Mouse (Mus musculus) myocyte (in vitro differentiated cells): ENCODE data around the gene Tbc1d19.

Experiments used
- CEBPB ChIP-seq: IDR thresholded peaks from 2 replicates; pipeline ENCODE4 v1.6.1; 2011; ENCODE audit warnings: mild to moderate bottlenecking, moderate library complexity; ENCODE audit not compliant: poor library complexity, insufficient read depth, severe bottlenecking
- E2F4 ChIP-seq: IDR thresholded peaks from one replicate; pipeline ENCODE4 v1.6.1; 2011; ENCODE audit warnings: mild to moderate bottlenecking, control low read depth, moderate library complexity; ENCODE audit not compliant: insufficient read depth
- MAX ChIP-seq: IDR thresholded peaks from one replicate; pipeline ENCODE4 v1.6.1; 2011; ENCODE audit warnings: low read depth, mild to moderate bottlenecking, control low read depth
- MYOG ChIP-seq, 3 experiments: IDR thresholded peaks; one replicate each; pipeline ENCODE4 v1.6.1; 2011; ENCODE audit warnings: control low read depth in 2 of 3, low read depth in 2 of 3, mild to moderate bottlenecking in 2 of 3; ENCODE audit not compliant: insufficient read length in 2 of 3, control insufficient read depth in 1 of 3, insufficient read depth in 1 of 3
- POLR2A ChIP-seq: IDR thresholded peaks from one replicate; pipeline ENCODE4 v1.6.1; 2011; ENCODE audit warnings: low read depth, mild to moderate bottlenecking, control low read depth, moderate library complexity; ENCODE audit not compliant: insufficient read length
- TCF3 ChIP-seq: IDR thresholded peaks from one replicate; pipeline ENCODE4 v1.6.1; 2011; ENCODE audit warnings: low read depth, control low read depth; ENCODE audit not compliant: insufficient read length
- USF1 ChIP-seq: IDR thresholded peaks from one replicate; pipeline ENCODE4 v1.6.1; 2011; ENCODE audit warnings: low read depth, mild to moderate bottlenecking, control low read depth, moderate library complexity

GRCm38 (mm10) chr5:53871665-53872312, 62.4 kb downstream of the Tbc1d19 start:
- TF ChIP-seq E2F4 (no peak), MYOG (IDR thresholded peaks at IDR 0.05; ENCODE audit: control insufficient read depth in 1 of 3, insufficient read depth in 1 of 3, insufficient read length in 2 of 3, low read depth in 2 of 3) (no peak), POLR2A (no peak), USF1 (no peak), CEBPB (no peak), TCF3 (no peak), MAX (no peak)
